Mouse (Mus musculus) CD4-positive naive resting alpha-beta T cell, adult 57 days (primary cell): ENCODE data around the gene Meis1. TPM values are rescaled to one million over a fixed set of nuclear protein-coding genes. Genes with fewer than 3 reads are reported as not detected.

Experiments
- total RNA-seq: library from RNA; stranded (reverse); gene quantifications from one replicate; pipeline ENCODE4 v1.2.4, GENCODE M21; 2023

Meis1 gene
- 1.3 TPM for total RNA-seq

DNA sequence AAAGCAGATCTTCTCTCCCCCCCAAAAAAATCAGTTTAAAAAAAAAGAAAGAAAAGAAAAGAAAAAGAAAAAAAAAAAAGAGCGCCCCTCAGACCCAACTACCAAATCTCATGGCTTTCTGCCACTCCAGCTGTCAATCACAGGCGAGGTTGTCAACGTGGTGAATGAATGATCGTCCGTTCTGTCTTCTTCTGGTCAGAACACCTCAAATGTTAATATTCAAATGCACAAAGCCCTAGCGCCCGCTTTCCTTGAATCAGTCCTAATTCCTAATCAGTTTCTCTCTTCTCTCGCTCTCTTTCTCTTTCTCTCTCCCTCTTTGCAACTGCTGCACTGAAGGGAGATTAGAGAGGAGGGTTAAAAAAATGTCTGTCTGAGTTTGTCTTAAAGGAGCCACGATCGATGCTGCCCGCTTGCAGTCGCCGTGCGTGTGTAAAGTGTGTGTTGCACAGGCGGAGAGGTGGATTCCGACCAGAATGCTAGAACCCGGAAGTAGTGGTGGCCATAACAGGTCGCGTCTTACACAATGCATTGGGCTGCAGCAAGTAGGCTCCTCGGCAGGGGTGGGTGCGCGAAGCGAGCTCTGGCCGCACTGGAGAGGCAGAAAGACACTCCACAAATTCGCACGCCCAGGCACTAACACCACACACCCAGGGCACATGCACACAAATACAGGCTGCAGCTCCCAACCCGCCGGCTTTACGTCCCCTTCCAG, at the start of gene Meis1:
Gene Meis1, minus strand, starts transcription at position 497 of the 715 bp plus-strand sequence.

